Mouse (Mus musculus): ENCODE data around the gene Olfr1396. TPM values are rescaled to one million over a fixed set of nuclear protein-coding genes. Genes with fewer than 3 reads are reported as not detected.
A peak's percentile ranks its signal among the peaks of the same experiment; 100 is the strongest.
"Not testable (repeated sequence)": the region's sequence is repeated elsewhere in the genome, so short reads cannot be mapped to it uniquely, and the experiment has no call there.

Olfr1396 gene
- polyA plus RNA-seq, 1 experiment from 2014 or later = not detected

DNA sequence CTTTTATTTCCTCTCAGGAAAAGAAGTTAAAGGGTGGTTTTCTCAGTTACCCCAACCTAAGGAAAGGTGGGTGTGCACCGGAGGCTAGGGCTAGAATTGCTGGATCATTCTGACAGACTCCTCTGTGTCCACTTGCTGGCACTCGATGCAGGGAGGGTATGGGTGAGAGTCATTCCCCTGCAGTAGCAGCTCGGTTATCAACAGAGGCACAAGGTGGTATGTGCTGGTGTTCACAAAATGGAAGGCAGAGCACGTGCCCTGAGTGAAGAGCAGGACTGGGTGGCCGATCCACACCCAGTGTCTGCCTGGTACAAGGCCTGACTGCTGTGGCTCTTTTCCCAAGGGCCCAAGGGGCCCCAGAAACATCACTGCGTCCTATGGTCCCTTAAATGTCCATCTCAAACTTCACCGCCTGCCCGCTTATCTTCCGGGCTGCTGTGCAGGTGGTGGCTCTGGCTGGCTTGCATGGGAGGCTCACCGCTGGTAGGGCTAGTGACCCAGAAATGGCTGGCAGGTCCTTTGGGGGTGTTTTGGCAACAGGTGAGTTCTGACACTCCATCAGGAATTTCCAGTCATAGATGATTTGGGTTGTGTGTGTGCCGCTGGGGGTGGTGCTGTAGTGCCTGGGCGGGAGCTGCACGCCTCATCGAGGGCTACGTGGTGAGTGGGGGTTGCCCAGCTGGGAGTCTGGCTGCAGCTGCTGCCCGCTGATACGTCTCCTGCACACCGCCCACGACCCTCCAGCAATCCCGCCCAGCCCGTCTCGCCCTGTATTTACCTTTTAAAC, 26.7 kb downstream of the Olfr1396 start:
- no peak for DNase-seq (ENCODE audit: extremely low spot score, low spot score)
- H3K9me3 ChIP-seq = no peaks in the 10 kb centered on the region
- H3K36me3 ChIP-seq (replicated peaks) = no peaks in the 10 kb centered on the region
- 0 out of 2 replicates have a peak overlapping the region, but pooled peaks have one; percentile 19 for H3K4me3 ChIP-seq
- 45% methylated on average over 22 of the region's 22 CpGs for WGBS
- H3K27ac ChIP-seq = 0 out of 2 replicates have a peak overlapping the region, but pooled peaks have one; percentile 17
- H3K4me1 ChIP-seq = peaks cover 8% of the 10 kb centered on the region
- H3K27me3 ChIP-seq (ENCODE audit: poor library complexity, severe bottlenecking) = no peaks in the 10 kb centered on the region

DNA sequence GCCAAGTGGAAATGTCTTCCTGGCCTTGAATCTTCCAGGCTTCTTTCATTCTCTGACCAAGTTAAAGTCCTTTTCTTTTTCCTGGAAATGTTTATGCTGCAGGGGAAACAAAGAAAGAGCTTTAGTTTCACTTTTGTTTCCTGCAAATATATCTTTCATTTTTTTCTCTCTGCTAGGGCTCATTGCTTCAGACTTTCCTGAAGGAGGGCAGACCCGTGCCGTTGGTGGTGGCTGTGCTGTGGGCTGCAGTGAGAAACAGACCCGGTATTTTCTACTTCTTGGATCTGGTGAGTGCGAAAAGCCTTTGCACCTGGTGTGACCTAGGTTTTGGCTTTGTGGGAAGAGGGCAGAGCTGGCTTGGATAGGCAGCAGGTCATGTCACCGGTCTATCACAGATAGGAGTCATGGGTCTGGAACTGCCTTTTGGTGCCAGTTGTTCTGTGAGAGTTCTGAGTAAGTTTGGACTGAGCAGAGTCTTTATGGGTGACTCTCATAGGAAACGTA, 27.8 kb downstream of the Olfr1396 start:
- Histone ChIP-seq H3K27ac (no peak overlapping the region), H3K27me3 (ENCODE audit: poor library complexity, severe bottlenecking) (no peaks in the 10 kb centered on the region), H3K36me3 (replicated peaks) (no peaks in the 10 kb centered on the region), H3K4me1 (peaks cover 8% of the 10 kb centered on the region), H3K9me3 (no peaks in the 10 kb centered on the region), H3K4me3 (no peak overlapping the region)
- no peak for DNase-seq (ENCODE audit: extremely low spot score, low spot score)
- WGBS = 85% methylated on average over 6 of the region's 6 CpGs

DNA sequence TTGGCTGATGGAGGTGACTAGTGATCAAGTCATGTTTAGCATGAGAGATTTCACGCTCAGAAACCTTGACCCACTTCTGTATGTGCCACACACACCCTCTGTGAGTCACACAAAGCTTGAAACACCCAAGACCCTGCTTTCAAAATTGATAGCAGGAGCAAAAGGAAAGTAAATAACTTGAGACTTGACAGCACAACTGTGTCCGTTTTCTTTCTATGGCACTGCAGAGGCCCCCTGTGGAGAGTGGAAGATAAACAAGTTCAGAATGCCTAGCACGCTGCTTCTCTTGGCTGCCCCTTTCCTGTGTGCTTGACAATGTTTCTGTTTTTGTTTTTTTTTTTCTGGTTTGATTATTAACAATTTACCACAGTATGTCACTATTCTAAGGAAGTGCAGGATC, 29.8 kb downstream of the Olfr1396 start:
- no peaks in the 10 kb centered on the region for H3K36me3 ChIP-seq (replicated peaks)
- no peaks in the 10 kb centered on the region for H3K9me3 ChIP-seq
- peaks cover 8% of the 10 kb centered on the region for H3K4me1 ChIP-seq
- no peaks in the 10 kb centered on the region for H3K27me3 ChIP-seq (ENCODE audit: poor library complexity, severe bottlenecking)
- H3K27ac ChIP-seq = no peak overlapping the region
- H3K4me3 ChIP-seq = no peak overlapping the region
- DNase-seq (ENCODE audit: extremely low spot score, low spot score) = no peak
- WGBS = 54% methylated on average over 3 of the region's 3 CpGs

DNA sequence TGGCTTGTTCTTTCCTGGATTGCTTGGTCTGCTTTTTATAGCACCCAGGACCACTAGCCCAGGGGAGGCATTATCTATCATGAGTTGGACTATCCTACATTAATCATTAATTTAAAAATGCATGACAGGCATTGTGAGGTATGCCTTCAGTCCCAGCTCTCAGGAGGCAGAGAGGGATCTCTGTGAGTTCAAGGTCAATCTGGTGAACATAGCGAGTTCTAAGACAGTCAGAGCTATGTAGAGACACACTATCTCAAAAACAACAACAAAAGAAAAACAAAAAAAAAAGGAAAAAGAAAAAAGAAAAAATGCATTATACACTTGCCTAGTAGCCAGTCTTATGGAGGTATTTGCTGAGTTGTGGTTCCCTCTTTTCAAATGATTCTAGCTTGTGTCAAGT, 30.3 kb downstream of the Olfr1396 start:
- WGBS = 88% methylated on average over 1 of the region's 1 CpGs
- H3K4me3 ChIP-seq = no peak overlapping the region
- peaks cover 8% of the 10 kb centered on the region for H3K4me1 ChIP-seq
- no peaks in the 10 kb centered on the region for H3K36me3 ChIP-seq (replicated peaks)
- H3K27ac ChIP-seq = no peak overlapping the region
- H3K27me3 ChIP-seq (ENCODE audit: poor library complexity, severe bottlenecking) = no peaks in the 10 kb centered on the region
- no peak for DNase-seq (ENCODE audit: extremely low spot score, low spot score)
- no peaks in the 10 kb centered on the region for H3K9me3 ChIP-seq

DNA sequence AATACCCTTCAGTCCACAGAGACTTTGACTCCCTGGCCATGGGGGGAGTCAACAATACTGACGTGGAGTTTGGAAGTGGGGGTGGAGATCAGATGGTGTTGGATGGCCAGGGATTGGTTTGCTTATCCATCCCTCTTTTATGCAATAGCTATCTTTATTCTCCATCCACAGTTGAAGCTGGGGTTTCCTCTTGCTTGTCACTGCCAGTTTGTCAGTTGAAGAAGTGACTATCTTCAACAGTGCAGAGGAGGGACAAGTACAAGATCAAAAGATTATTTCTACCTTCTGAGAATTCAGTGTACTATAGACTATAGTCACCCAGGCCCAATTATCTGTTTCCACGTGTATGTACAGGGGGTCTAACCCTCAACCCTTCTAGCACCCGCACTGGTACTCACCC, 30.9 kb downstream of the Olfr1396 start:
- 82% methylated on average over 3 of the region's 3 CpGs for WGBS
- no peaks in the 10 kb centered on the region for H3K27me3 ChIP-seq (ENCODE audit: poor library complexity, severe bottlenecking)
- peaks cover 8% of the 10 kb centered on the region for H3K4me1 ChIP-seq
- H3K9me3 ChIP-seq = no peaks in the 10 kb centered on the region
- H3K36me3 ChIP-seq (replicated peaks) = no peaks in the 10 kb centered on the region
- no peak for DNase-seq (ENCODE audit: extremely low spot score, low spot score)
- H3K27ac ChIP-seq = no peak overlapping the region
- no peak overlapping the region for H3K4me3 ChIP-seq

DNA sequence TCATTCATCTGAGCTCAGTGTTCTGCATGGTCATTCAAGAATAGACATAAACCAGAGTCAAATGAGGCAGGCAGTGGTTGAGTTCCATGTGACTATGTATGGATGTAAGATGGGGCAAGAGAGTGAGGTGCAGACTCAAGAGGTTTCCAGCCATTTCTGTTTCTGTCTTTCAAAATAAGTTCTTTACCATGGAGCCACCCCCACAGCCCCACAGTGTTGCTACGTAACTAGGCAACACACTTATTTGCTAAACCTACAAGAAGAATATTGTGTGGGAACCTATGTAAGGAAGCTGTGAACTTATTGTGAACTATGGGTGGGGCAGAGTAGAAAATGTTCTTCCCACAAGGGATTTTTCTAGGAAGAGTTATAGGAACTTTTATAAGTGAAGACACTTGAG, 31.5 kb downstream of the Olfr1396 start:
- DNase-seq (ENCODE audit: extremely low spot score, low spot score) = no peak
- H3K4me1 ChIP-seq = peaks cover 4% of the 10 kb centered on the region

DNA sequence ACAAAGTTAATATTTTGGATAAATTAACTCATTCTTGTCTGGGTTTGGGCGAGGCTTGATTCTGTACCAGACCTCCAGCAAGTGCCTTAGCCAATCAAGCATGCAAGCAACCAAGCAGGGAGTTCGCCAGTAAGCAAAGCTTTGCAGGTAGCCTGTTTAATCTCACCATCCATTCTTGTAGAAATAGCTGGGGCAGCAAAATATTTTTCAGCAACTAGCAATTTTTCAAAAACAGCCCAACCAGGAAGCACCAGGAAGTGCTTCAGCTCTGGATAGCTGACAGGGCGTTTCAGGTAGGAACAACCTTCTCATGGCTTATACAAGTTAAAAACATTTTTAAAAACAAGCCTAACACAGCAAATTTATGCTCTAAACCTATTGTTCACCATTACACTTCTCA, 32.8 kb downstream of the Olfr1396 start:
- Histone ChIP-seq H3K27me3 (ENCODE audit: poor library complexity, severe bottlenecking) (no peaks in the 10 kb centered on the region), H3K36me3 (replicated peaks) (no peaks in the 10 kb centered on the region), H3K27ac (no peak overlapping the region), H3K4me3 (no peak overlapping the region), H3K9me3 (no peaks in the 10 kb centered on the region), H3K4me1 (no peaks in the 10 kb centered on the region)
- DNase-seq (ENCODE audit: extremely low spot score, low spot score) = no peak
- whole genome bisulfite sequencing = 79% methylated on average over 3 of the region's 3 CpGs

More for the DNA sequence above, 31.5 kb downstream of the Olfr1396 start:
- WGBS = 88% methylated on average over 1 of the region's 1 CpGs
- no peaks in the 10 kb centered on the region for H3K27me3 ChIP-seq (ENCODE audit: poor library complexity, severe bottlenecking)
- H3K4me3 ChIP-seq = no peak overlapping the region
- no peak overlapping the region for H3K27ac ChIP-seq
- no peaks in the 10 kb centered on the region for H3K9me3 ChIP-seq
- H3K36me3 ChIP-seq (replicated peaks) = no peaks in the 10 kb centered on the region

DNA sequence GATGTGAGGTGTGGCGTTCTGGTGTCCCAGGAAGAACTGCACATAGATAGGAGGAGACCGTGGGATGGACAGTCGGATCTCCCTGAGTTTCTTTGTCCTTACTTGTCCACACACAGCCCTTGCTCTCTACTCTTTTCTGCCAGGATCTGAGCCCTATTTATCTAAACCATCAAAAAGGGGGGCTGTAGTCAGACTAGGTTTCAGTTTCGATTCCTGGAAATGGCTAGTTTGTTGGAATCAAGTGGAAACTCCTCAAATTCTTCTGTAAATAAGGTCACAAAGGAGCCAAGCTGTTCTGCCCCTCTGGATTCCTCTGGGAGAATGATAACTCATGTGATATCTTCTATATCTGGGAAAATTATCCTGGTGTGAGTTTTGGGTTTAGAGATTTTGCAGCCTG, 33.3 kb downstream of the Olfr1396 start:
- WGBS = 88% methylated on average over 4 of the region's 4 CpGs
- H3K9me3 ChIP-seq = no peaks in the 10 kb centered on the region
- no peak for DNase-seq (ENCODE audit: extremely low spot score, low spot score)
- no peaks in the 10 kb centered on the region for H3K4me1 ChIP-seq
- H3K36me3 ChIP-seq (replicated peaks) = no peaks in the 10 kb centered on the region
- no peaks in the 10 kb centered on the region for H3K27me3 ChIP-seq (ENCODE audit: poor library complexity, severe bottlenecking)
- no peak overlapping the region for H3K4me3 ChIP-seq
- H3K27ac ChIP-seq = no peak overlapping the region

DNA sequence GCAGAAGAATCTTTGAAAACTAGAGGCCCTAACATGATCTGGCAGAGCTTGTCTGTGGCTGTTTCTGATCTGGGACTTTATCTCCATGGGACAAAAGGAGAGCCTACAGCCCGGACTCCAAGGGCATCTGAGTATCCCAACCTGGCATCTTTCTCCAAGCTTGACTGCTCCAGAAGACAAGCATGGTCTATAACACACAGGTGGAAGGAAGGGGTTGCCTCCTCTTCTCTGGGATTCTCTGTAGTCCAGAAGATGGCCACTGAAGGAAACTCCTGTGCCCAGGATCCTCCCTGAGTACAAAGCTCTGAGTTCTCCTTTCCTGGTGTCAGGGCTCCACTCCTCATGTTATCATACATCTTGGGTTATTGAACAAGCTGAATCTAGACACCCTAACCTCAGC, 34.0 kb downstream of the Olfr1396 start:
- WGBS = 81% methylated on average over 1 of the region's 1 CpGs
- H3K9me3 ChIP-seq = no peaks in the 10 kb centered on the region
- no peak overlapping the region for H3K4me3 ChIP-seq
- no peak for DNase-seq (ENCODE audit: extremely low spot score, low spot score)
- H3K36me3 ChIP-seq (replicated peaks) = no peaks in the 10 kb centered on the region
- no peaks in the 10 kb centered on the region for H3K27me3 ChIP-seq (ENCODE audit: poor library complexity, severe bottlenecking)
- H3K27ac ChIP-seq = no peak overlapping the region
- H3K4me1 ChIP-seq = no peaks in the 10 kb centered on the region

DNA sequence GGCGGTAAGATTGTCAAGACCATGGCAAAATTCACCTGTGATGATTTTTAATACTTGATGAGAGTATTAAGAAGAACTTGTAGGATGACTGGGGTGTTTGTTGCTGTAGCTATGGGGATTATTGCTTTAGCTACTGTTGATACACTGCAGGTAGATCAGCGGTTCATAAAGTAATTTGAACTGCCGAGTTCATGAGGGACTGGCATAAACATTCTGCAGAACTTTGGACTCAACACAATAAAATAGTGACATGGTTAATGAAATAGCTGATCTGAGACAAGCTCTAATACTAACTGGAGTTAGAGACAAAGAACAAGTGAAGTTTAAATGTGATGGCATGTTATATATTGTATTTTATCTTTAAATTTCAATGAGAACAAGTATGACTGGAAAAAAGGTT, 36.0 kb downstream of the Olfr1396 start:
- DNase-seq (ENCODE audit: extremely low spot score, low spot score) = no peak
- Histone ChIP-seq H3K4me3 (no peak overlapping the region), H3K27ac (no peak overlapping the region), H3K36me3 (replicated peaks) (no peaks in the 10 kb centered on the region), H3K9me3 (no peaks in the 10 kb centered on the region), H3K4me1 (no peaks in the 10 kb centered on the region), H3K27me3 (ENCODE audit: poor library complexity, severe bottlenecking) (no peaks in the 10 kb centered on the region)
- 93% methylated on average over 3 of the region's 3 CpGs for WGBS

DNA sequence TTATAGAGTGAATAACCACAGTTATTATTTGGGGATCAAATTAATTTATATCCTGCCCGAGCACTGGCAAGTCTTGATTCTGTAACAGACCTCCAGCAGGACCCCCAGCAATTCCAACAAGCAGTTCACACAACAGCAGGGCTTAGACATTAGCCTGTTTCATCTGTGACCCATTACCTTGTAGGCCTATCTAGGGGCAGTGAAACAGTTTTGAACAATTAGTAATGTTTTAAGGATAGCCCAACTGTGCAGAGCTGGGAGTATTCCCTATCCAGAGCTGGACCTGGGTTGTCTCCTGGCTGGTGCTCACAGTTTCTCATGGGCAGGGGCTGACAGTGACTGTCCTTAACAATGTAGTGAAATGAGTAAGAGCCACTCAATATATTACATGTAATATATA, 37.7 kb downstream of the Olfr1396 start:
- WGBS = 84% methylated on average over 1 of the region's 1 CpGs
- H3K9me3 ChIP-seq = no peaks in the 10 kb centered on the region
- H3K36me3 ChIP-seq (replicated peaks) = no peaks in the 10 kb centered on the region
- DNase-seq (ENCODE audit: extremely low spot score, low spot score) = no peak
- H3K4me1 ChIP-seq = no peaks in the 10 kb centered on the region
- no peak overlapping the region for H3K27ac ChIP-seq
- no peak overlapping the region for H3K4me3 ChIP-seq
- H3K27me3 ChIP-seq (ENCODE audit: poor library complexity, severe bottlenecking) = no peaks in the 10 kb centered on the region

DNA sequence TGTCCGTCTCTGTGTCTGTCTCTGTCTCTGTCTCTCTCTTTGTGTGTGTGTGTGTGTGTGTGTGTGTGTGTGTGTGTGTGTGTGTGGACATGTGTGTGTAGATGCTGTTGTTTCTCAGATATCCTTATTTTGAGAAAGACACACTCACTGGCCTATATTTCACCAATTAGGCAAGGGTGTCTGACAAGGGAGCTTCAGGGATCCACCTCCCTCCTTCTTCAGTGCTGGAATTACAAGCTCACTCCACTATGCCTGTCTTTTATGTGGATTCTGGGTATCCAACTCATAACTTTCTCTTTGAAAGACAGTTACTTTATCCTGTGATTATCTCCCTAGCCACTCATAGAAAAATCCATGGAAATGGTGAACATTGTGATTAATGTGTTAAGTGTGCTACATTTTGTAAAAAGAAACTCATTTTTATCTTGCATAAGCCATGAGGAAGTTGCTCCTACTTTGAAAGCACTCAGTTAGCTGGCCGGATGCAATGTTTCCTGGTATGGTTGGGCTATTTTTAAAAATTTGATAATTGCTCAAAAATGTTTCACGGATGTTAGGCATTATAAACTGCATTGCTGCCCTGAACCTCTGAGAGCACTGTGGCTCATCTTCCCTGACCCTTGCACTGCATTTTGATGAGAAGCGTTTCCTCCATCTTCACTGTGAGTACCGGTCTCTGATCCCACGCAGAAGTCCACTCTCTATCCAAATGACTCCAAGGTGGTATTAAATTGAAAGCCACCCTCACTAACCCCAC, 38.5 kb downstream of the Olfr1396 start, which contains the start of gene Ifi47:
Ifi47 (plus strand) TSS at position 587 of the 757 bp plus-strand sequence.
- DNase-seq (ENCODE audit: extremely low spot score, low spot score) = not testable (repeated sequence)

DNA sequence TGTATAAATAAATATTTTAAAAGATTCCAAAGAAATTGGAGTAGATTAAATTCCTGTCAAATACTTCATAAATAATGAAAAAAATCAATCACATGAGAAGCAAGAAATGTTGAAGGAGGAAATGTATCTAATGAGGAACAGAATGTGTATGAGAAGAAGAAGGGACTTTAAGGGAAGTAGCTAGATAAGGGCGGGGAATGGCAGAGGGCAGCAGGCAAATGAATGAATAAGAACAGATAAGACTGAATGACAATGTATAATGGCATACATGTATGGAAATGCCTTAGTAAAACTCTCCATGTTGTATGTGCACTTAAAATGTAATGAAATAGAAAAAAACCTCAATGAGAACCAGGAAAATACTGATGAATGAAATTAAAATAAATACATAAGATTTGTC, 46.3 kb downstream of the Olfr1396 start:
- no peaks in the 10 kb centered on the region for H3K36me3 ChIP-seq (replicated peaks)
- H3K9me3 ChIP-seq = no peaks in the 10 kb centered on the region
- no peaks in the 10 kb centered on the region for H3K27me3 ChIP-seq (ENCODE audit: poor library complexity, severe bottlenecking)
- WGBS = 92% methylated on average over 1 of the region's 1 CpGs
- no peak overlapping the region for H3K27ac ChIP-seq
- no peak for DNase-seq (ENCODE audit: extremely low spot score, low spot score)
- H3K4me1 ChIP-seq = no peaks in the 10 kb centered on the region
- H3K4me3 ChIP-seq = no peak overlapping the region

More for the DNA sequence above, 38.5 kb downstream of the Olfr1396 start, which contains the start of gene Ifi47:
- 89% methylated on average over 6 of the region's 6 CpGs for WGBS
- H3K27me3 ChIP-seq (ENCODE audit: poor library complexity, severe bottlenecking); H3K4me1 ChIP-seq; H3K27ac ChIP-seq; H3K9me3 ChIP-seq; H3K36me3 ChIP-seq (replicated peaks); H3K4me3 ChIP-seq: not testable (repeated sequence)

Data from forebrain, embryonic 10.5 days (tissue).